Mouse (Mus musculus) heart, adult 2 months (tissue): ENCODE results near the gene Olfr648.

Experiments
- CTCF ChIP-seq: fragments of 200-600 bp; IDR thresholded peaks from 2 replicates; pipeline ENCODE4 v1.8.1; 2022; ENCODE audit warnings: antibody characterized with exemption, mild to moderate bottlenecking, moderate library complexity
- POLR2A ChIP-seq: fragments of 200-500 bp; IDR thresholded peaks from 2 replicates; pipeline ENCODE4 v1.6.1; 2011; ENCODE audit warnings: mild to moderate bottlenecking, low read depth, low read length, control low read depth; ENCODE audit not compliant: insufficient read depth

DNA sequence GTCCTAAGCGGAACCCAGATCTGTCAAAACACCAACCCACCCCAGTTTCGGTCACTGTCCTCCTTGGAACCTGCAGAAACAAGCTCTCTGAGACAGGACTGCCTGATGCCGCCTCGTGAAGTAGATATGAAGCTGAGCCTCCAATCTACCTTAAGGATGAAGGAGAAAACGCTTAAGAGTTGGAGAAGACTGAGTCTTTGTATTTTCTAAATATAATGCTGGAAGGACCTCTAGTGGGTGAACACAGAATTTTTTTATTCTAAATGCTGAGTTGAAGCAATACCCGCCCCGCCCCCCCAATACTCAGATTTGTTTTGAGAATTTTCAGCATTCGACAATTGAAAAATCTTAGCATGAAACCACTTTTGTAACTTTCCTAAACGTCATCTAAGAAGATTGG lies 8.1 kb upstream of the Olfr648 start:
- TF ChIP-seq CTCF (no peak), POLR2A (no peak)
